Mouse (Mus musculus) lung, adult 2 months (tissue): ENCODE measurements at regions not wholly inside any gene's neighbourhood (a gene's known extent, or its start where the extent isn't known, plus 50 kb on each side); places are given as distances from the start of the nearest gene placed in this dataset.

Experiments used
- DNase-seq: peaks from one replicate; pipeline ENCODE4 v3.0.0; 2022
- H3K4me1 ChIP-seq: fragments of 200-500 bp; 2 replicates; pipeline ENCODE4 v1.6.1; 2011; ENCODE audit warnings: low read length; ENCODE audit not compliant: control insufficient read depth, insufficient read depth
- H3K4me3 ChIP-seq: fragments of 200-500 bp; replicated peaks from 2 replicates; pipeline ENCODE3; 2011; ENCODE audit warnings: low read depth, mild to moderate bottlenecking, control low read depth, low read length; ENCODE audit errors: extremely low read depth
- CTCF ChIP-seq: fragments of 200-500 bp; IDR thresholded peaks from 2 replicates; pipeline ENCODE4 v1.5.1; 2011; ENCODE audit warnings: mild to moderate bottlenecking, low read length, control low read depth; ENCODE audit not compliant: insufficient read depth
- POLR2A ChIP-seq: fragments of 200-500 bp; IDR thresholded peaks from 2 replicates; pipeline ENCODE4 v1.6.1; 2011; ENCODE audit warnings: low read depth, mild to moderate bottlenecking, control low read depth, low read length, borderline replicate concordance; ENCODE audit errors: extremely low read depth
- WGBS: fragments of 180-500 bp; shearing (Covaris S2); methylation state at CpG from one replicate; pipeline ENCODE4 v1.1.7; 2018; 5-methylcytosine and 5-hydroxymethylcytosine counted together

- H3K4me3 ChIP-seq = no peak overlapping the region
- TF ChIP-seq CTCF (no peak), POLR2A (no peak)
- no peak for DNase-seq
- WGBS = 58% methylated on average over 4 of the region's 4 CpGs
- no peaks in the 10 kb centered on the region for H3K4me1 ChIP-seq
Measured at GRCm38 (mm10) chr19:14109091-14109490, 195.8 kb downstream of the Olfr1505 start.

- no peaks in the 10 kb centered on the region for H3K4me1 ChIP-seq
- DNase-seq = no peak
- no peak for TF ChIP-seq CTCF
- no peak for TF ChIP-seq POLR2A
- no peak overlapping the region for H3K4me3 ChIP-seq
- WGBS = 23% methylated on average over 8 of the region's 8 CpGs
Measured at GRCm38 (mm10) chr19:14123348-14124113, 210.2 kb downstream of the Olfr1505 start.

GRCm38 (mm10) chr19:14124250-14124827 is 211.0 kb downstream of the Olfr1505 start:
- no peak for DNase-seq
- H3K4me3 ChIP-seq = no peak overlapping the region
- TF ChIP-seq CTCF (no peak), POLR2A (no peak)
- H3K4me1 ChIP-seq = no peaks in the 10 kb centered on the region
- WGBS = 52% methylated on average over 5 of the region's 5 CpGs

GRCm38 (mm10) chr19:14124986-14125385 is 211.7 kb downstream of the Olfr1505 start:
- no peak for DNase-seq
- H3K4me3 ChIP-seq = no peak overlapping the region
- no peaks in the 10 kb centered on the region for H3K4me1 ChIP-seq
- TF ChIP-seq CTCF (no peak), POLR2A (no peak)
- WGBS = 58% methylated on average over 5 of the region's 5 CpGs

GRCm38 (mm10) chr19:14128397-14129209 is 215.3 kb downstream of the Olfr1505 start:
- TF ChIP-seq POLR2A (no peak), CTCF (no peak)
- no peak for DNase-seq
- Histone ChIP-seq H3K4me3 (no peak overlapping the region), H3K4me1 (no peaks in the 10 kb centered on the region)
- WGBS = 59% methylated on average over 8 of the region's 8 CpGs

- no peak for TF ChIP-seq POLR2A
- no peak for TF ChIP-seq CTCF
- DNase-seq = no peak
- Histone ChIP-seq H3K4me3 (no peak overlapping the region), H3K4me1 (no peaks in the 10 kb centered on the region; the same call in 1 of the 2 replicates)
- 46% methylated on average over 3 of the region's 3 CpGs for WGBS
Measured at GRCm38 (mm10) chr19:14161217-14161616, 247.9 kb downstream of the Olfr1505 start.

- no peak overlapping the region for H3K4me3 ChIP-seq
- TF ChIP-seq POLR2A (no peak), CTCF (no peak)
- no peaks in the 10 kb centered on the region; the same call in 1 of the 2 replicates for H3K4me1 ChIP-seq
- no peak for DNase-seq
- WGBS = 43% methylated on average over 4 of the region's 4 CpGs
Measured at GRCm38 (mm10) chr19:14162773-14163172, 249.4 kb downstream of the Olfr1505 start.

GRCm38 (mm10) chr19:14165775-14166174 is 252.4 kb downstream of the Olfr1505 start:
- no peaks in the 10 kb centered on the region; the same call in 1 of the 2 replicates for H3K4me1 ChIP-seq
- 87% methylated on average over 2 of the region's 2 CpGs for WGBS
- H3K4me3 ChIP-seq = no peak overlapping the region
- no peak for TF ChIP-seq CTCF
- TF ChIP-seq POLR2A = no peak
- no peak for DNase-seq

GRCm38 (mm10) chr19:14180244-14180643 is 266.9 kb downstream of the Olfr1505 start:
- H3K4me1 ChIP-seq = no peaks in the 10 kb centered on the region
- TF ChIP-seq POLR2A (no peak), CTCF (no peak)
- H3K4me3 ChIP-seq = no peak overlapping the region
- WGBS = 34% methylated on average over 4 of the region's 4 CpGs
- no peak for DNase-seq
